Mouse (Mus musculus) cerebellum, adult 2 months (tissue): Measurements from ENCODE around the gene Scpep1. TPM values are rescaled to one million over a fixed set of nuclear protein-coding genes. Genes with fewer than 3 reads are reported as not detected.
A peak's percentile ranks its signal among the peaks of the same experiment; 100 is the strongest.
"Not testable (repeated sequence)": the region's sequence is repeated elsewhere in the genome, so short reads cannot be mapped to it uniquely, and the experiment has no call there.

Source experiments
- DNase-seq, 2 experiments: peaks; one replicate each; pipeline ENCODE4 v3.0.0; 2021
- H3K27ac ChIP-seq: fragments of 200-500 bp; 2 replicates; pipeline ENCODE4 v1.5.1; 2012; ENCODE audit warnings: low read length, control low read depth, inconsistent platforms; ENCODE audit not compliant: insufficient read depth
- H3K27me3 ChIP-seq: fragments of 200-500 bp; 2 replicates; pipeline ENCODE4 v1.6.1; 2012; ENCODE audit warnings: inconsistent platforms, mild to moderate bottlenecking, low read length, moderate library complexity; ENCODE audit not compliant: control insufficient read depth, insufficient read depth
- H3K4me1 ChIP-seq: fragments of 200-500 bp; 2 replicates; pipeline ENCODE4 v1.6.1; 2011; ENCODE audit warnings: low read length; ENCODE audit not compliant: control insufficient read depth, insufficient read depth
- H3K4me3 ChIP-seq: fragments of 200-500 bp; replicated peaks from 2 replicates; pipeline ENCODE3; 2011; ENCODE audit warnings: mild to moderate bottlenecking, low read depth, low read length, control low read depth; ENCODE audit not compliant: insufficient read depth
- CTCF ChIP-seq: fragments of 200-500 bp; IDR thresholded peaks from 2 replicates; pipeline ENCODE4 v1.5.1; 2011; ENCODE audit warnings: low read depth, mild to moderate bottlenecking, control low read depth, low read length, moderate library complexity, borderline replicate concordance; ENCODE audit not compliant: insufficient read depth
- POLR2A ChIP-seq: fragments of 200-500 bp; IDR thresholded peaks from 2 replicates; pipeline ENCODE4 v1.6.1; 2011; ENCODE audit warnings: low read length, control low read depth, borderline replicate concordance; ENCODE audit not compliant: insufficient read depth
- WGBS: fragments of 180-500 bp; shearing (Covaris S2); methylation state at CpG from one replicate; pipeline ENCODE4 v1.1.7; 2018; 5-methylcytosine and 5-hydroxymethylcytosine counted together
- polyA plus RNA-seq: library from polyadenylated mRNA; depleted of rRNA; stranded (reverse); fragments of >200 nt; gene quantifications from 2 replicates; pipeline ENCODE4 v1.2.3, GENCODE M21; 2012

Scpep1 gene
- polyA plus RNA-seq, 1 experiment: 18.6 TPM

DNA sequence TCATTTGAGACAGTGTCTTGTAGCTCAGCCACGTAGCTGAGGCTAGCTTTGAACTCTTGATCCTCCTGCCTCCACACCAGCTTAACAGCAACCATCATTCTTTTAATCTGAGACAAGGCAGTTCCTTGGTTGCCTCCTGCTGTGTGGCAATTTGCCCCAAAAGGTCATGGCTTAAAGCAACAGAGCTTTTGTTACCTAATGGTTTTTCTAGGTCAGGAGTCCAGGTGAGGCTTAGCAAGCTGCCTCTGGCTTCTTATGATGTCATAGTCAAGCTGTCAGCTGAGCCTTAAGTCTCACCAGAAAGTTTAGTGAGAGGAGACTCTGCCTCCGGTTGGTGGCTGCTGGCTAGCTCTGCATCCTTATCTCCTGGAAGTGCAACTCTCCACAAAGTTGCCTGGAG lies 49.6 kb downstream of the Scpep1 start:
- Histone ChIP-seq H3K27ac (no peak overlapping the region), H3K4me3 (no peak overlapping the region), H3K27me3 (no peaks in the 10 kb centered on the region; the same call in 1 of the 2 replicates), H3K4me1 (no peaks in the 10 kb centered on the region)
- WGBS: 53% methylated on average over 2 of the region's 2 CpGs
- DNase-seq: no peak
- TF ChIP-seq POLR2A: no peak
- no peak for TF ChIP-seq CTCF

DNA sequence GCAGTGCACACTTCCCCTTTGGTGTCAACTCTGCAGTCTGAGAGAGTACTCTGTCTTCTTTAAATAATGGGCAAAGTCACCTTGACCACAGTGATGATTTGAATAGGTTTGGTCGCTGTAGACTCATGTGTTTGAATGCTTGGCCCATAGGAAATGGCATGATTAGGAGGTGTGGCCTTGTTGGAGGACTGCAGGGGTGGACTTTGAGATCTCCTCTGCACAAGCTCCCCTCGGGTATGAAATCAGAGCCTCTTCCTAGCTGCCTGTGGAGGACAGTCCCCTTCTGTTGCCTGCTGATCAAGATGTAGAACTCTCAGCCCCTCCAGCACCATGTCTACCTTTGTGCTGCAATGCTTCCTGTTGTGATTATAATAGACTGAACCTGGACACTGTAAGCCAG lies 51.2 kb downstream of the Scpep1 start:
- 52% methylated on average over 2 of the region's 2 CpGs for WGBS
- DNase-seq: no peak
- H3K4me1 ChIP-seq: no peaks in the 10 kb centered on the region
- no peak overlapping the region for H3K4me3 ChIP-seq
- no peaks in the 10 kb centered on the region; the same call in 1 of the 2 replicates for H3K27me3 ChIP-seq
- H3K27ac ChIP-seq: no peak overlapping the region
- TF ChIP-seq CTCF (no peak), POLR2A (no peak)

DNA sequence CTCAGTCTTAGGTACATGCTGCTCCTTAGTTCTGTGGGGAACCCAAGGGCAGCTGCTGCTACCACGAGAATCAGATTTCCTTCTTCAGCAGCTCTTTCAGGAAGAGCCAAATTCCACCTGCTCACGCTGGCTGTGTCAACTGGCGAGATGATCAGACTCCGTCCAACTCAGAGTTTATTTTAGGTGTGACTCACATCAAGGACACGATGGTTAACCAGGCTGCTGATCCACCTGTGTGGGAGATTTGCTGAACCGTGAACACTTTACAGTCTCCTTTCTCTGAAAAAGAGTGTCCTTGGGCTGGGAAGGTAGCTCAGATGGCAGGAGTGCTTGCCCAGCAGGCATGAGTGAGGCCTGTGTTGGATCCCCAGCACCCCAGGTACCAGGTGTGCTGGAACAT lies 52.5 kb downstream of the Scpep1 start:
- Histone ChIP-seq H3K4me1 (no peaks in the 10 kb centered on the region), H3K27ac (no peak overlapping the region), H3K27me3 (no peaks in the 10 kb centered on the region; the same call in 1 of the 2 replicates), H3K4me3 (no peak overlapping the region)
- no peak for DNase-seq
- TF ChIP-seq CTCF: no peak
- no peak for TF ChIP-seq POLR2A
- WGBS: 42% methylated on average over 6 of the region's 6 CpGs

- Histone ChIP-seq H3K4me1 (no peaks in the 10 kb centered on the region), H3K27ac (no peak overlapping the region), H3K4me3 (no peak overlapping the region), H3K27me3 (no peaks in the 10 kb centered on the region)
- whole genome bisulfite sequencing: 66% methylated on average over 7 of the region's 7 CpGs
- TF ChIP-seq POLR2A: no peak
- no peak for TF ChIP-seq CTCF
- DNase-seq: no peak
Observed at GRCm38 (mm10) chr11:88901341-88901802, 53.9 kb downstream of the Scpep1 start.

DNA sequence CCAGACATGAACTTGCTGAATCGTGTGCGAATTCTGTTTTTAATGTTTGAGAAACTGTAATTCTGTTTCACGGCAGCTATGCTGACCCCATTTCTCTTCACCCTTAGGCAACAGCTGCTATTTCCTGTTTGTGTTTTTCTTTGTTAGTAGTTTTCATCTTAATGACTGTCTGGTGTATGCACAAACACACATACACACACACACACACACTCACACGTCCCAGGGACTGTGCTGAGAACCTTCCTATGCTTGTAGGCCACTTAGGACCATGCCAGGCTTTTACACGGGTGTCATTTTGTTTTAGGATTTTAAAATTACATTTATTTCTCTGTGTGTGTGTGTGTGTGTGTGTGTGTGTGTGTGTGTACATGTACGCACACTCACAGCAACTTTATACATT lies 55.7 kb downstream of the Scpep1 start:
- no peak for DNase-seq
- Histone ChIP-seq H3K27me3 (no peaks in the 10 kb centered on the region), H3K4me3 (no peak overlapping the region), H3K27ac (no peak overlapping the region), H3K4me1 (no peaks in the 10 kb centered on the region)
- 93% methylated on average over 6 of the region's 6 CpGs for WGBS
- TF ChIP-seq POLR2A (no peak), CTCF (no peak)

GRCm38 (mm10) chr11:88898380-88898763 lies 56.9 kb downstream of the Scpep1 start:
- DNase-seq: no peak
- Histone ChIP-seq H3K4me3 (no peak overlapping the region), H3K27me3 (no peaks in the 10 kb centered on the region), H3K4me1 (no peaks in the 10 kb centered on the region), H3K27ac (no peak overlapping the region)
- no peak for TF ChIP-seq CTCF
- TF ChIP-seq POLR2A: no peak
- 90% methylated on average over 4 of the region's 4 CpGs for WGBS

GRCm38 (mm10) chr11:88897624-88898379 lies 57.5 kb downstream of the Scpep1 start:
- Histone ChIP-seq H3K4me1 (no peaks in the 10 kb centered on the region), H3K4me3 (no peak overlapping the region), H3K27ac (no peak overlapping the region), H3K27me3 (no peaks in the 10 kb centered on the region)
- no peak for DNase-seq
- TF ChIP-seq CTCF (no peak), POLR2A (no peak)
- 80% methylated on average over 15 of the region's 15 CpGs for WGBS

DNA sequence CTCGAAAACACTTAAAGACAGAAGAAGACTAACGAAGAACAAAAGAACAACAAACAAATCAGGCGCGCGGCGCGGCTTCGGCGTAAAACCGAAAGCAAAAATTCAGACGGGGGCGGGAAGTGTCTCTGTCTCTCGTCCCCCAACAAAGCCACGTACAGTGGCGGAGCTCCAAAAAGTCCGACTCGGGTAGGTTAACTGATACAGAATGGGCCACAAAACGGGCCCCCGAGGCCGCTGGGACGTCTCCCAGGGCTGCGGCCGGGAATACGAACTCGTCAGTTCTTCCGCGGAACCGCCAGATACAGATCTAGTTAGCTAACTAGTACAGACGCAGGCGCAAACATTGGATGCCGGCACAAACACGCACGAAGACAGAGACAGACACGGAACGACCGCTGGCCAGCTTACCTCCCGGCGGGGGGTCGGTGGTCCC lies 59.4 kb downstream of the Scpep1 start:
- H3K4me3 ChIP-seq, H3K27me3 ChIP-seq, H3K27ac ChIP-seq, H3K4me1 ChIP-seq: not testable (repeated sequence)
- 17% methylated on average over 32 of the region's 39 CpGs for WGBS
- DNase-seq: peak; percentile 45 to 75

DNA sequence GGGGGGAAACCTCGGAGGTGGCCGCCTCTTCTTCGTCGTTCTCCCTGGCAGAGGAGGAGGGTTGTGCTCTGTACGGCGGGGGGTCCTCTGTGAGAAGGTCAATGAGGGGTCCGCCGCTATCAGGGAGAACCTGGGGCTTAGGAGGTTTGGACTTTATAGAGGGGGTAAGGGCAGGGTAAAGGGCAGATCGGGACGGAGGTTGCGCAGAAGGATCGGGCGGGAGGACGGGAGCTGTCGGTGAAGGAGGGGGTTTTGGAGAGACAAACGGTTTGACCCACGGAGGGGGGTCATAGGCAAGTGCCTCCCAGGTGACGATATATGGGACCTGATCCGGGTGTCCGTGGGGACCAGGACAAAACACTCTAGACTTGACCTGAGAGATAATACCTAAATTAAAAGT lies 60.0 kb downstream of the Scpep1 start:
- H3K4me3 ChIP-seq: not testable (repeated sequence)
- peak; percentile 36 to 53 for DNase-seq

GRCm38 (mm10) chr11:88894279-88894678 lies 61.0 kb downstream of the Scpep1 start:
- WGBS: 92% methylated on average over 11 of the region's 14 CpGs
- not testable (repeated sequence) for H3K27me3 ChIP-seq, H3K27ac ChIP-seq, H3K4me3 ChIP-seq, H3K4me1 ChIP-seq
- peak; percentile 26 to 27 for DNase-seq

More for the DNA sequence above, 60.0 kb downstream of the Scpep1 start:
- H3K27me3 ChIP-seq, H3K27ac ChIP-seq, H3K4me1 ChIP-seq: not testable (repeated sequence)
- 44% methylated on average over 17 of the region's 20 CpGs for WGBS

DNA sequence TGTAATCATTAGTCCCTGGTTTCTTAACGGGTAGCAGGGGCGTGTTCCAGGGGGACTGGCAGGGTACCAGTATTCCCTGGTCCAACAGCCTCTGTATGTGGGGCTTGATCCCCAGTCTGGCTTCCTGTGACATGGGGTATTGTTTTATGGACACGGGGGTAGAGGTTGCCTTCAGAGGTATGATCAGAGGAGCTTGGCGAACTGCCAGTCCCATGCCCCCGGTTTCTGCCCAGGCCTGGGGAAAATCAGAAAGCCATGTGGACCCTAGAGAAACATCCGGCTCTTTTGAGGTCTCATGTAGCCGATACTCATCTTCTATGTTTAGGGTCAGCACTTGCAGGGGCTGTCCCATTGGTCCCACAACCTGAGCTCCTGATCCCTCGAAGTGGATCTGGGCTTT lies 61.8 kb downstream of the Scpep1 start:
- H3K27ac ChIP-seq, H3K27me3 ChIP-seq, H3K4me3 ChIP-seq, H3K4me1 ChIP-seq: not testable (repeated sequence)
- peak; percentile 14 to 39 for DNase-seq
- 82% methylated on average over 3 of the region's 8 CpGs for WGBS

DNA sequence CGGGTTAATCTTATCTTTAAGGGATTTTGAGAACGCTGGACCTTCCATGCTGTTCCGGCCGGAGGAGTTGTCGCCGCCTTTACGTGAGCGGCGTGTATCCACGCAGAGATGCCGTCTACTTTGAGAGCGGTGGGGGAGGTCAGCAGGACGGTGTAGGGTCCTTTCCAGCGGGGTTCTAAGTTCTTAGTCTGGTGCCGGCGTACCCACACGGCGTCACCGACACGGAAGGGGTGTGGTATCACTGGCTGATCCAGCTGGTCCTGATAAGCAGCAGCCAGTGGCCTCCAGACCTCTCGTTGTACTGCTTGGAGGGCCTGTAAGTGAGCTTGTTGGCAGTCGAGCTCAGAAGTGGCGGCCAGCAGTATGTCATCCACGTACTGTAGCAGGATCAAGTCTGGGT lies 62.5 kb downstream of the Scpep1 start:
- H3K4me1 ChIP-seq, H3K27ac ChIP-seq, H3K27me3 ChIP-seq, H3K4me3 ChIP-seq: not testable (repeated sequence)
- 96% methylated on average over 23 of the region's 24 CpGs for WGBS
- DNase-seq: peak; percentile 26 to 47
